Mouse (Mus musculus): Measurements from ENCODE around the gene Gng7.

DNA sequence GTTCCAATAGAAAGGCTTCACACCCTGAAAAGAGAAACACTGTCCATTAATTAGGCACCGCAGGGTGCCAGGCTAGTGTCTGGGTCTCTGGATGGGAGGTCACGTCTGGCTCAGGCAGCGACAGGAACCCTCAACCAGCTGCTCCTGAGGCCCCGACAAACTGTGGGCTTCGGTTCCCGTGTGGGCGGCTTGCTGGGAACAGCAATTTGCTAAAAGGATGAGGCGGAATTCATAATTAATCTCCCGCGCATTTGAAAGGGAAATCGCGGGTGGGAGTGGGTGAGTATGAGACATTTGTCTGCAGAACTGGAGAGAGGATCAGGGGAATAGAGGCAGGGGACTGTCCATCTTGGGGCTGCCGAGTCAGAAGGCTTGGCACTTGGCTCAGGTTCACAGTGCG lies 16.7 kb downstream of the Gng7 start:
- no peak for TF ChIP-seq POLR2A (IDR thresholded peaks at IDR 0.05; ENCODE audit: borderline replicate concordance, extremely low read depth, low read depth, low read length)
- no peak for TF ChIP-seq CTCF (IDR thresholded peaks at IDR 0.05; ENCODE audit: insufficient read depth, low read length)
